Mouse (Mus musculus): Measurements from ENCODE around the gene Flnb. TPM values are rescaled to one million over a fixed set of nuclear protein-coding genes. Genes with fewer than 3 reads are reported as not detected.

Flnb gene
- polyA plus RNA-seq, 2 experiments from 2014 or later: 5.1 to 6.6 TPM

DNA sequence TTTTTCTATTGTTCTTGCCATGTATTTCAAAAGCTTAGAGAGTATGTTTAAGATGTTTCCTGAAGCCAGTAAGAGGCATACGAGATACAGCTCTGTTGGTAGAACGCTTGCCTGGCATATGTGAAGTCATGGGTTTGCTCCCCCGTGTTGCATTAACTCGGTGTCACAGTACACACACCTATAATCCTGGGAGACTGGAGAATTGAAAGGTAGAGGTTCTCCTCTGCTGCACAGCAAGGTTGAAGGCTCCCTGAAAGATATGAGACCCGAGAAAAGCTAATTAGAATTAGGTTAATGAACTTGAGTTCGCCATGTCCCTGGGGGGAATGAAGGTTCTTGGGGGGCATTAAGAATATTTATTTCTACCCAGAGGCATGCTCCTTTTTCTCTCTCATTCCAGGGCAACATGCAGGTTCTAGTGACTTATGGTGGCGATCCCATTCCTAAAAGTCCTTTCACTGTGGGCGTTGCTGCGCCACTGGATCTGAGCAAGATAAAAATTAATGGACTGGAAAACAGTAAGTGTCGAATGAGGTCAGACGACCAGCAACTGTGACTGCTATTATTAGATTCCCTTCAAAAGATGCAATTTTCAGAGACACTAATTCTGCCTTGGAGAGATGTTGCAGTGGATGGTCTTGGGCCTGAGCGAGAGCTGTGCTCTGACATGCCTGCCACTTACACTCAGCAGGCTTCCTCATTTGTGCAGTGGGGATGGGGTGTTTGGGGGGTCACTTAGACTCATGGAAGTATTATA is 83.9 kb downstream of the Flnb start:
- no peak for ATAC-seq

- no peak for ATAC-seq
Observed at GRCm38 (mm10) chr14:7907058-7907457, 89.3 kb downstream of the Flnb start.

DNA sequence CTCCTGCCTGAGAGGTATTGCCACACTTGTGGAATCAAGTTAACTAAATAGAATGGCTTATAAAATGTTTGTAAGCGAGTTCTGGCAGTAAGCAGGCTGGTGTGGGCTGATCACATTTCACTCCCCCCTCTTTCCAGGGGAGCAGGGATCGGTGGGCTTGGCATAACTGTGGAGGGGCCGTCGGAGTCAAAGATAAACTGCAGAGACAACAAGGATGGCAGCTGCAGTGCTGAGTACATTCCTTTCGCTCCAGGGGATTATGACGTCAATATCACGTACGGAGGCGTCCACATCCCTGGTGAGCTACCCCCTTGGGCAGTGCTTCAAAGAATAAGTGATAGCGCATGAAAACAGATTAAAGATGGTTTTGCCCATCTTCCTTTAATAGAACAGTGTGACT is 91.7 kb downstream of the Flnb start:
- ATAC-seq: no peak

- ATAC-seq: no peak
Observed at GRCm38 (mm10) chr14:7913842-7914241, 96.1 kb downstream of the Flnb start.

- ATAC-seq: no peak
Observed at GRCm38 (mm10) chr14:7914461-7914860, 96.7 kb downstream of the Flnb start.

GRCm38 (mm10) chr14:7918150-7918991 is 100.6 kb downstream of the Flnb start:
- ATAC-seq: no peak

- no peak for ATAC-seq
Observed at GRCm38 (mm10) chr14:7919309-7919708, 101.6 kb downstream of the Flnb start.

DNA sequence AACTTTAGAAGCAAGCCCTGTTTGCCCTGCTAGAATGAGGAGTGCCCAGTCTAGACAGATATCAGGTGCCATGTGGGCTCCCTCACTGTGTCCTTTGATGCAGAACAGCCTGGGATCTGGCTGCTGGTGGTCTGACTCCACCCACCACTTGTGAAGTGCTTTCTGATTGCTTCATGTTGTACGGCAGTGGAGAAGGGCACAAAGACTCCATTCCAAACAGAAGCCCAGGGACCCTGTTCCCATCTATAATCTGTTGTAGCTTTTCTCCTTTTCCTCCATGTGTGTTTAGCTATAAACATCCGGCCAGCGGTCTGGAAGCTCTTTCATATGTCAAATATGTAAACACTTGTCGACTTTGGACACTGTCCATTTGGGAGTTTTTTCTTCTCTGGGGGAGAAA is 102.2 kb downstream of the Flnb start:
- no peak for ATAC-seq

- ATAC-seq: no peak
Observed at GRCm38 (mm10) chr14:7921459-7921858, 103.7 kb downstream of the Flnb start.

GRCm38 (mm10) chr14:7923635-7924034 is 105.9 kb downstream of the Flnb start:
- ATAC-seq: no peak

- ATAC-seq: no peak
Observed at GRCm38 (mm10) chr14:7928362-7928761, 110.6 kb downstream of the Flnb start.

- ATAC-seq: no peak
Observed at GRCm38 (mm10) chr14:7929029-7929428, 111.3 kb downstream of the Flnb start.

- no peak for ATAC-seq
Observed at GRCm38 (mm10) chr14:7932151-7932550, 114.4 kb downstream of the Flnb start.

GRCm38 (mm10) chr14:7934166-7934565 is 116.4 kb downstream of the Flnb start:
- no peak for ATAC-seq

GRCm38 (mm10) chr14:7937052-7937630 is 119.4 kb downstream of the Flnb start:
- no peak for ATAC-seq

DNA sequence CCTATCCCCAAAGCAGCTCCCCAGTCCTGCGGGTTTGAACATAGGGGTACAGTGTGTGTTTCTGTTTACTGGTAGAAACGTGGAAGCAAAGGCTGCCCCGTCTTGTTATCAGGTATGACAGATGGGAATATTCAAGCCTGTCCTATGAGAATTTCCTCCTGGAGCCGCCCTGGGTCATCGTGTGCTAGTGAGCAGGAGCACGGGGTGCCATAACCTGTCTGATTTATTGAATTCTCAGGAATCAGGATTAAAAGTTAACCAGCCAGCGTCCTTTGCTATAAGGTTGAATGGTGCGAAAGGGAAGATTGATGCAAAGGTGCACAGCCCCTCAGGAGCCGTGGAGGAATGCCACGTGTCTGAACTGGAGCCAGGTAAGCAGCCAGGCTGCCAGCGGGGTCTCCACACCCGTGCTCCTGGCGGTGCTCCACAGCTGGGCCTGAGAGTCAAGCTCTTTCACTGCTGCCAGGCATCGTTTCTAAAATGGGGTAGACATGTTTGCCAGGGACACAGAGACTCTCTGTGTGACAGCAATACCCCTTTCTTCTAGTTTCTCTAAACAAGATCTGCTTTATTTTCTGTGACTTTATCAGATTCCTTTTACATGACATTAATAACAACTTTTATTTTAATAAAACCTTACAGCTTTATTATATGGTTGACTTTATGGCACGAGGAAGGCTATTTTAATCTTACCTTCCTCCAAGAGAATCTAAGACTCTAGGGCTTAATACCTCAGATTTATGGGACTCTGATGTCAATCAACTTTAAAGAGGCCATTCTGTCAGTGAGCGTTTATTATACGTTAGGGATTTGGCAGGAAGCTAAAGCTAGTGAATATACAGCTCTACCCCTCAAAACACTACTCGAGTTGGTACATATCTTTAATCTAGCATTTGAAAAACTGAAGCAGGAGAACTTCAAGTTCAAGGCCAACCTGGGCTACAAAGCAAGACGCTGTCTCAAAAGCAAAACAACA is 121.3 kb downstream of the Flnb start:
- no peak for ATAC-seq

GRCm38 (mm10) chr14:7941413-7941812 is 123.7 kb downstream of the Flnb start:
- ATAC-seq: no peak

GRCm38 (mm10) chr14:7943101-7943800 is 125.5 kb downstream of the Flnb start:
- ATAC-seq: no peak

- no peak for ATAC-seq
Observed at GRCm38 (mm10) chr14:7943801-7944135, 126.0 kb downstream of the Flnb start.

GRCm38 (mm10) chr14:7944349-7945039 is 126.7 kb downstream of the Flnb start:
- peak; percentile 23 for ATAC-seq

GRCm38 (mm10) chr14:7945261-7945660 is 127.5 kb downstream of the Flnb start:
- ATAC-seq: no peak

Data from activated CD4-positive, CD25-positive, alpha-beta regulatory T cell, adult 4 months (primary cell).